Mouse (Mus musculus) left cerebral cortex, postnatal 25 days (tissue): ENCODE data around the gene Arpp21. TPM values are rescaled to one million over a fixed set of nuclear protein-coding genes. Genes with fewer than 3 reads are reported as not detected.

Experiments
- DNase-seq, 2 experiments: peaks; one replicate each; pipeline ENCODE4 v3.0.0; 2022; ENCODE audit warnings: low spot score in 2 of 2, mixed read lengths in 1 of 2
- intact Hi-C: fragments of 180-260 bp; cut with DNase I; formaldehyde crosslinking; loops from one replicate; pipeline ENCODE4 v1.15.1; 2025
- total RNA-seq, 2 experiments: library from RNA; stranded (reverse); gene quantifications; 2 replicates each; pipeline ENCODE4 v1.2.3; 2021

Gene Arpp21
- 100 to 1,000 TPM; 805 to 898 TPM for total RNA-seq

DNA sequence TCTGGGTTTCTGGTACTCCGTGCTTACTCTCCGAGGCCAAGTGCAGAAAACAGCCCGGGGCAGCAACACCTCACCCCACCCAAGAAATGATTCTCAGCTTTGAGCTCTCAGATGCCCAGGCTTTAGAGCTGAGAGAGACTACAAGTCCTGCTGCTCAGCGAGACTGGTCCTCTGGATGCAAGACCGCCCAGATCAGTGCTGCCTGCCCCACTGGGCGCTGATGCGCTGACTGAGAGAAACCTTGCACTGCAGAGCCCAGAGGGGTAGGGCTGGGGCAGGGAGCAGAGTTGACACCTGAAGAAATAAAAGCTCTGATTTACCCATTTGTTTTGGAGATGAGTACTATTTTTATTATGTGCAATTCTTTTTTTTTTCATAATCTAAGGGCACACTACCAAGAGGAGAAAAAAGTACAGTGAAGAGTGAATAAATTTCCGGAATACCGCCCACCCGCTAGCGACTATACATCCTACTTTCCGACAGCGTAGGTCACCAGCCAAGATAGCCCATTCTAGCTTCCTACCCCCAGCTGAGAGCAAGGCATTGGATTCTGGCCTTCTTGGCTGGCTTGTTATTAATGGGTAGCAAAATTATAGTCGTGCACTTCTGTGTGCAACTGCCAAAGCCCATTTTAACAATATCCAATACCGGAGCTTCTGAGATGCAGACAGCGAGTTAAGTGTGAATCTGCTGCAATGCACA, at the start of gene Arpp21:
Arpp21 (minus strand) TSS at position 243 of the 702 bp plus-strand sequence.
- intact Hi-C loops: loop anchor here (5.0 to 10.0 kb wide), 5 partner anchors 91 to 1399 kb away; no protein-coding TSS in a partner anchor
- DNase-seq: peak in 1 of 2 experiments; percentile 80

DNA sequence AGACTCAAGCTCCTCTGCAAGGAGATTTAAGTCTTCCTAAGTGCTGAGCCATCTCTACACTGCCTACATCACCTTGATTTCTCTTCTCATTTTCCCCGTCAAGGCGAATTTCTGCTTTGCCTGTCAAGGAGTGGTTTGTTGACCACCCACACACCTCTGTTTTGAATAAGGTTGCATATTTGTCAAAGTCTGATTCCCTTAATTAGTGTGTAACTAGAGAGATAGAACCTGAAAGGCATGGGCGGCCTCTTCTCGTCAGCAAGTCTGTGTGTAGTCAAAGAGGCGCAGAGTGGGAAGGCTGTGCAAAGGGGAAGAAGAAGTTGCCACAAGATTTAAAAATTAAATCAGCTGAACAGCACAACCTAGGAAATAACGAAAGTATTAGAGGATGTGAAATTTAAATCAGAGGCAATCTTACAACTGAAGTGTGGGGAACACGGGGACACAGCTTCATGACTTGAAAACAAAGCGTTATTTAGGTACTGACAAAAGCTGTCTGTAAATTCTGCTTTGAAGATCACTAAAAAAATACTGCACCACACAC, 36.8 kb upstream of the Arpp21 start:
- intact Hi-C loops: no loop called here
- peak; percentile 26 to 70 for DNase-seq

DNA sequence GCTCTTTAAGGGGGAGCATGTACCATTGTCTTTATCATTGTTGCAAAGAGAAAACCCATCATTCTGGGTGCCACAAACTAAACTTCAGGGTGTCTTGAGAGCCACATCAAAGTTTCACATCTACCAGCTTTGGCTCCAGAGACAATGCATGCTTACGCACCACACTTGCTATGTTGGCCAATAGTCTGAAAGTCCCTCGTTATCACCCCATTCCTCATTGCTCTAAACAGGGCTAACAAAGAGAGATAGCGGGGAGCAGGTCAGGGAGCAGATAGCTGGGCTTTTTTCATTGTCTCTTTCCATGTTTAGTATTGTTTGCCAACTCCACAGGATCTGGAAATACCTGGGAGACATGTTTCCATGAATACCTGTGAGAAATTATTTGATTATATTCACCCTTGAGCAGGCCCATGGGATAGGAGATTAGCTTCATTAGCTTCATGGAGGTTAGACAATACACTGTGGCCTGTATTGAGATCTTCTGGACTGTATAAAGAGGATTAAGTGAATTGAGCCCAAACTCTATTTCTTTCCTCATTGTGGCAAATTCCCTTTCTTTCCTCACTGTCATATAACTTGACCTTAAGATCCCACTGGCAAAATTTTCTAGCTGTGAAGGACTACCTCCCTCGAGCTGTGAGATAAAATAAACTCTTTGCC, 29.4 kb upstream of the Arpp21 start:
- intact Hi-C loops: loop anchor here (5.0 to 10.0 kb wide), 2 partner anchors 77 to 140 kb away; no protein-coding TSS in a partner anchor
- no peak for DNase-seq

DNA sequence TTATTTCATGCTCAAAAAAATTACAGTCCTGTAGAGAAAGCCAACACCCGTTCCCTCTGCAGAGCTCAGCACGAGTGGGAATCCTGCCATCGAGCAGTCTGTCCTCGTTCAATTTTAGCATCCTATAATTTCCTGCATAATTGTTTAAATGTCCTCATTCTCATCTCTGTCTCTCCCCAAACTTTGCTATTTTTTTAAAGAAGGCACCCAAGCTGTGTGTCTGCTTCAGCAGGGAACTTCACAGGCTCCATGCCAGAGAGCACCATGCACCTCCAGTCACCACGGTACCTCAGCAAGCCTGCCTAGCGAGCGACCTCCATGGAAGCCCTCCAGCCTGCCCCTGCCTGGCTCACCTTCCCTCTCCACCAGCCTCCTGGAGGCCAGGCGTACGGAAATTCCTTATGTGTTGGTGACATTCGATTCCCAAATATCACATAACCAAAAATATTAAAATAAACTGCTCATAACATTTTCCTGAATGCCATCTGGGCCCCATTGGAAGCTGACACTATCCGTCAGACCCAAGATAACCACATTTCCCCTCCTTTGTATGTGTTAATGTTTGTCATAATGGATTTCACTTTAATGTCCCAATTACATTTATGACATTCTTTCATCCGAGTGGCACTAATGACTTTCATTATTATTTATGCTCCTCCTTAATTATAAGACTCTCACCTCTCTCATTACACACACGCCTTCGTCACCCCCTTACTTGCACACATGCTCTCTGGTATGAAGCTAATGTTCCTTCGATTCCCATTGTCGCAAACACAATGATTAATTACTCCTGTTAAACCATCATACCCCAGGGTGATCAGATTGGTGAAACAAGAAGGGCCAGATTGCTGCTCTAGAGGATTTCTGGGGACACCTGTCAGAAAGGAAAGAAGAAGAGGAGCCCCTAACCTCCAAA, 26.5 kb upstream of the Arpp21 start:
- DNase-seq: peak; percentile 74 to 92
- intact Hi-C loops: loop anchor here (5.0 to 10.0 kb wide), 2 partner anchors 80 to 143 kb away; no protein-coding TSS in a partner anchor

DNA sequence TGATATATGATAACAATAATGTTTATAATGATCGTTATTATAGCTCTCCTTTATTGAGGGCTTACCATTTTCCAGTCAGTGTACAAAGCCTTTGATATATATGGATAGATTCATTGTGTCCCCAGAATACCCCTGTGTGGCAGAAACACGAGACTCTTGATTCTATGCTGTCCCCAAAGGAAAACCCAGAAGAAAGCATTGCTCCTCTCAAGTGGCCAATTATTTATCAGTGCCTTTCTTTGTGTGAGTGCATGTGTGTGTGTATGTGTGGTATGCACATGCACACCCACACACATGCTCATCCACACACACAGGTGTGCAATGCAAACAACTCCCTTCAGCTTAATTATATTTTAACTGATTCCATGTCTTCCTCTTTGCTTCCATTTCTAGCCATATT, 25.8 kb upstream of the Arpp21 start:
- DNase-seq: no peak
- intact Hi-C loops: loop anchor here (5.0 to 10.0 kb wide), 2 partner anchors 81 to 143 kb away; no protein-coding TSS in a partner anchor

DNA sequence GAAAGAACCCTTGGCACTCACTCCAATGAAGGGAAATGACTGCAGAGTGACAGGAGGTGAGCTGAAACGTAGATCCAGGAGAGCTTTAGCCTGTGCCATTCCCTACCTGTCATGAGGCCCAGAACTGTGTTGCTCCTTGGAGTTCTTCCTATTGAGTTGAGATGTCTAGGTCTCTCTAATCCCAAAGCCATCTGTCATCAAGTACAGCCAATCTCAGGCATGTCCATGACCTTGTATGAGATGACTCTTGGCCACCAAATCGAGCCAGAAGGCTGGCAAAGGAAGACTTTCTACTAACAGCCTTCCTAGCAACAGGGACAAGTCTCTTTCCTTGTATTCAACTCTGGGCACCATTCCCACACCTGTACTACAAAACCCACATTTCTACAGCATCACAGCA, 25.0 kb upstream of the Arpp21 start:
- DNase-seq: no peak
- intact Hi-C loops: loop anchor here (5.0 to 10.0 kb wide), 2 partner anchors 82 to 144 kb away; no protein-coding TSS in a partner anchor

DNA sequence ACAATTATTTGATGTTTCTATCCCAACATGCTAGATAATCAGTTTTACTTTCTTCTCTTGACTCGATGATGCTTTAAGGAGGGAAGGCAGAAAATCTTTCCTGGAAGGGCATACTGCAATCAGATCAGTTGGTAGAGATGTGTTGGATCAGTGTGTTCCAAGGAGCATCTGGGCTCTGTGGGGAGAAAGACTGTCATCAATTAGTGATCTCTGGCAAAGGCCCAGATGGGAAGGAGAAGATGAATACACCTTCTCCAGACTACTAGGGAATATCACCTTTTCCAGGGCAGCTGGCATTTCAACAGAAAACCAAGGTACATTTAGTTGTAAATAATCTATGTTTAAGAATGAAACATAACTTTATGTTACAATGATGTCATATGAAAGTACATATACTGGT, 22.8 kb upstream of the Arpp21 start:
- intact Hi-C loops: no loop called here
- DNase-seq: no peak

DNA sequence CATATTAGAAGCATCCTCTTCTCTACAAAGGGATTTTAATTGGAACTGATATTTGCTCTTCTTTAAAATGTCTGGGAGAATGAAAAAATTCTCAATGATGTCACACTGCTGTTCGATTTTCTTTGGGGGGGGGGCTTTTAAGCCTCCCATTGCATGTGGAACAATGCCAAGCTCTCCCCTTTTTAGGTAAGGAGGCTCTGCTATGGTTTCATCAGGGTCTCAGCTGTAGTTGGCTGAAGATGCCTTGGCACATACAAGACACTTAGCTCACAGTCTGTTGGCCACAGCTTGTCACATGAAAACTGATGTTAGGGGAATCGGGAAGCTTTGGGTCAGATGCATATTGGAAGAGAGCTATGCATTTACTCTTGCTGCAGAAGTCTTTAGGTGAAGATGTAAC, 20.2 kb upstream of the Arpp21 start:
- no peak for DNase-seq
- intact Hi-C loops: no loop called here

DNA sequence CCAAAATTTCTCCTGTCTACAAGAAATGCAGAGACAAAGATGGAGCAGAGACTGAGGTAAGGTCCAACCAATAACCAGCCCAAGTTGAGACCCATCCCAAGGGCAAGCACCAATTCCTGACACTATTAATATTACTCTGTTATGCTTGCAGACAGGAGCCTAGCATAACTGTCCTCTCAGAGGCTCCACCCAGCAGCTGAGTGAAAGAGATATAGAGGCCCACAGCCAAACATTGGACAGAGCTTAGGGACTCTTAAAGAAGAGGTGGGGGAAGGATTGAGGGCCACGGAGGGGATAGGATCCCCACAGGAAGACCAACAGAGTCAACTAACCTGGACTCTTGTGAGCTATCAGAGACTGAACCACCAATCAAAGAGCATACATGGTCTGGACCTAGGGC, 18.0 kb upstream of the Arpp21 start:
- intact Hi-C loops: no loop called here
- DNase-seq: no peak

DNA sequence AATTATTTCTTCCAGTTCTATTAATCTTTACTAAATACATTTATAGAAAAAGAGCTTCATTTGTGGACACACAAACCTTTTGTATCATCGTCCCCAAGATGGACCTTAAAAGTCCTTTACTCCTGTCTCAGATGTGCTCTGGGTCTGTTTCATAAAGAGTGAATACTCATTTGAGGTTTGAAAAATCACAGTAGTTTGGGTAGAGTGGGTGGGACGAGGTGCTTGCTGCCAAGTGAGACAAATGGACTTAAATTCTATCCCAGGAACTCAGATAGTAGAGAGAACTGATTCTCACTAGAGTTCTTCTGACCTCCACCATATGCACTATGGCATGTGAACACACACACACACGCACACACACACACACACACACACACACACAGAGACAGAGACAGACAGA, 16.1 kb upstream of the Arpp21 start:
- intact Hi-C loops: no loop called here
- peak in 1 of 2 experiments; percentile 70 for DNase-seq

DNA sequence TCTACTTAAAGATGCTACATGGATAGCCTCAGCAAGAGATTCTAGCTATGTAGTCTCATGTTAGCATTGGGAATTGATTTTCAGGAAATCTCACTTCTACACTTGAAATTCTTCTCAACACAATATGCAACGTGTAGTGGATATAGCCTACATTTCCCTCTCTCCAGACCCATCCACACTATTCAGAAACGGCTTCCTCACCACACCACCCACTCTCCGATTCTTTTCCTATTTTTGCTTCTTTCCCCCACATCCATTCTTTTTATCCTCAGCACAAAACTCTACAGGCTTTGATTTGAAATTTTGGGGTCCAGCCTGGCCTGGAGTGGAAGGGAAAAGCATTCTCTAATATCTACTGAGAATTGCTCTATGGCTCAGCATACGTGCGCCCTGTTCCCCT, 15.6 kb upstream of the Arpp21 start:
- peak in 1 of 2 experiments; percentile 64 for DNase-seq
- intact Hi-C loops: no loop called here

DNA sequence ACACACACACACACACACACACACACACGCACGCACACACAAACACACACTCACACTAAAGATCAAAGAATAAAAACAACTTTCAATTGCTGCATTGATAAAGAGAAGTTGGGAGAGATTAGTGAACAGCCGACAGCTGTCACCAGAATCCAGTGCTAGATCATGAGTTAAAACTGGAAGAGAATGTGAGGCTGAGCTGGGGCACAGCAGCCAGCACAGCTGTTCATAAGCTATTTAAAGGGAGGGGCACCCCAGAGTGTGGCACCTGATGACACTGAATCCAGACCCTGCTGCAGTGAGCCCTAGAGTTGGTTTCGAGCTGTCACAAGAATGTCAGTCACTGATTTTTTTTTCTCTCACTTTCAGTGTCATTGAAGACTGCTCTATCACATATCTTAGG, 14.0 kb upstream of the Arpp21 start:
- no peak for DNase-seq
- intact Hi-C loops: no loop called here

DNA sequence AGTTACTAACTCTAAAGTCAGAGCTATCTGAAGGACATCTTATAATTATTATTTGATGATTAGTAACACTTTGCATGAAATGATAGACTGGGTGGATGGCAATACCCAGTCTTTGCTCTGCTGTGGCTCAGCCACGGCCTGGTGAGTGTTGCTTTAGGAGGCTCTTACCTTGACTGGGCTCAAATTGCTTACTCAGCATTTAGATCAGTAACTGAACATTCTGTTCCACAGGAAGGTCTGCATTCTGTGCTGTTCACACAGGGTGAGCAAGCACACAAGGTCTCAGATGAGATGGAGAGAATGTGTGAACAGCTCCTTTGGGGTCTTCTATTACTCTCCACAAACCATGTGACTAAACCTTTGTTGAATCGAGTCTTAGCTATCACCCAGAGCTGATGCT, 11.4 kb upstream of the Arpp21 start:
- intact Hi-C loops: no loop called here
- DNase-seq: no peak

DNA sequence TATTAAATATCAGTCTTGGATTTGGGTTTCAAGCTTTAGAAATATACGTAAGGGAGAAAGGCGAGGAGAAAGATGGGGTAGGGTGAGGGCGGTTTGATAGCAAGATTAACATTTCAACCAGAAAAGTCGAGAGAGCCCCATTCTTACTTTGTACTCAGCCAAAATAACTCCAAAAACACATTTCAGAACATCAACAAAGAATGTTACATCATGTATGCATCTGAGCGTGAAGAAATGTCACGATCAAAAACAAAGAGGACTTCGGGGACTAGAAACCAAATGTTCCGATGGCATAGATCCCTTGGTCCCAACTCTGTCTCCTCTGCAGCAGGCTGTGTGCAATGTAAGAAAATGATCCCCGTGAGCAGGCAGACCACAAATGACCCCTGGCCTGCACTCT, 2.4 kb upstream of the Arpp21 start:
- peak in 1 of 2 experiments; percentile 43 for DNase-seq
- intact Hi-C loops: loop anchor here (5.0 to 10.0 kb wide), 5 partner anchors 89 to 1397 kb away; no protein-coding TSS in a partner anchor

DNA sequence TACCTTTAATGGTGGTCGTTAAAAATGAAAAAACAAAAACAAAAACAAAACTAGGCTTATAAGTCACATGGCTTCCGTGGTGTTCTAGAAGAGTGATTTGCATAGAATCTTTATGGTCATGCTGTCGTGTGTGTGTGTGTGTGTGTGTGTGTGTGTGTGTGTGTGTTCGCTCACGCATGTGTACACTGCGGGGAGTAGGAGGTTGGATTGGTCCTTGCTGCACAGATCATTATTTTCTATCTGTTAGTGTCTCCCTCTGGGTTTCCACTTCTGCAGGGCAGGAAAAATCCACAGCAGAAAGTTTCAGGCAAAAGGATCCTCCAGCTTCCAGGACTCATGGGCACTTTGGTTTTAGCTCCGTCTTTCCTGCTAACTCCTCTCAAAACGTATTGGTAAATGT, 813 bp upstream of the Arpp21 start:
- intact Hi-C loops: loop anchor here (5.0 to 10.0 kb wide), 5 partner anchors 91 to 1398 kb away; no protein-coding TSS in a partner anchor
- DNase-seq: peak in 1 of 2 experiments; percentile 9

DNA sequence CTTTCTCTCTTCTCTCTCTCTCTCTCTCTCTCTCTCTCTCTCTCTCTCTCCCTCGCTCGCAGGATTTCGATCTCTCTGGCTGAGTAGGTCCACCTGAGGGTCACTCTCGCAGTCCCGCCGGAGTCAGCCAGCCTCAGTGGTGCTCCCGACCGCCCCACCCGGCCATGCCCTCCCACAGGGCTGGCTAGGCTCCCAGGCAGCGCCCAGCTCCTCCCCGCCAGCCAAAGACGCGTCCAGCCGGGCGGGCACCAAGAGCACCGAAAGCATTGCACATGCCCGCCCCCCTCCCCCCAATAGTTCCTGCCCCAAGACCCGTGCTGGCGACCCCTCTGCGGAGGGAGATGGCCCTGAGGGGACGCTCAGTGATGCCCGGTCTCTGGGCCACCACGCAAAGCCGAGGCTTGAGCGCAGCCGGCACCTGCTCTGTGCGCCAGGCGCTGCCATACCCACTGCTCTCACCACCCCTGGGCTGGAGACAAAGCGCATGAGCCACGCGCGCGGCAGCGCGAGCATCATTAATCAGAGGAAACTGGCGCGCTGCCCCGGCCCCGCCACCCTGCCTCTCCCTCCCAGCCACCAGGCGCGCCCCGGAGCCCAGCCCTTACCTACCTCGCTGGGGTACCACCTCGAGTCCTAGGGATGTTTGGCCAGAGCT, 570 bp downstream of the Arpp21 start:
- intact Hi-C loops: loop anchor here (5.0 to 10.0 kb wide), 5 partner anchors 92 to 1400 kb away; no protein-coding TSS in a partner anchor
- DNase-seq: peak; percentile 76 to 77

DNA sequence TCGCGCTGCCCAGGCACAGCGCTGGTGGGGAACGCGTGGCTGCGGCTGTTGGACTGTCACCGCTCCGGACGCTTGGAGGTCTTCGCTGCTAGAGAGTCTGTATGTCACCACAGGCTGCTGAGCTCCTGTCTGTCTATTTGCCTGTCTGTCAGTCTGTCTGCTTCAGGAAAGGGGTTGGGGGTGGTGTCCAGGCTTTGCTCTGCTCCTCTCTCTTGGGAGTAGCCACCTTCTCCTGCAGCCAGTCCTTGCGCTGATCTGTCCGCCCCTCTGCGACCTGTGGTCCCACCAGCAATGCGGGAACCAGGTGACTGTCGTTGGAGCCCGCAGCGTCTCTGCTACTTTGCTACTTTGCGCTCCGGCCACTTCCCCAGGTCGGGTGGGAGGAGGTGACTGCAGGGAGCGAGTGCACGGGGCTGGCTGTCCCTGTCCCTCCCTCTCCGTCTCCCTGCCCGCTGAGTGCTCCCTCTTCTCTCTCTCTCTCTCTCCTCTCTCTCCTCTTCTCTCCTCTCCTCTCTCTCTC, 1.2 kb downstream of the Arpp21 start:
- intact Hi-C loops: loop anchor here (1.0 to 10.0 kb wide), 7 partner anchors 93 to 1400 kb away; no protein-coding TSS in a partner anchor

DNA sequence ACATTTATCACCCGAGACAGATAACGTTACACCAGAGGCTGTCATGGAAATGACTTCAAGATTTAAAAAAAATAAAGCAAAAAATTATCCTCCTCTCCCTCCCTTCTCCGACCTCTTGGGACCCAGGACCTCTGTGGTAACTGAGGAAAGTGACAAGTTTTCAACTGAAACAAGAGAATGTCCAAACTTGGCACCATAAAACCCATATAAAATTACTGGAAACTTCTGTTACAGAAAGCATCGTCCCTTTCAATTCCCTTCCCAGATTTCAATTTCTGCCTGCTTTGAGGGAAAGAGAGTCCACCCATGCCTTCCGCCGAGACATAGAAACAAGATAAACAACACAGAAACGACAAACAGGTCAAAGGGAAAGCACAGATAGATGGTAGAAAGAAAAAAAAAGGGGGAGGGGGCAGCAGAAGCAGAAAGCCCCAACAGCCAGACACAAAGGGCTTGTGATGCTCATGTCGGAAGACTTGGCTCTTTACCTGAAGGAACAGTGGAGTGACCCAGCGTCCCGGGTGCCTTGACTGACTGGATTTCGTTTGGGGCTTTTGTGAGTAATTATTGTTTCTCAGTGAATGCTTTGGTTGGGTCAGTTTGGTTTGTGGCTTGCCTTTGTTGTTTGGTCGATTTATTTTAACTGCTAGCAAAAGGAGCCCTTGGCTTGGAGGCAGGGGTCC, 1.8 kb downstream of the Arpp21 start:
- DNase-seq: no peak
- intact Hi-C loops: loop anchor here (1.0 to 10.0 kb wide), 4 partner anchors 170 to 1401 kb away; no protein-coding TSS in a partner anchor

More for the DNA sequence above, 1.2 kb downstream of the Arpp21 start:
- peak in 1 of 2 experiments; percentile 50 for DNase-seq
